Mouse (Mus musculus): ENCODE results near the gene Ubp1.

DNA sequence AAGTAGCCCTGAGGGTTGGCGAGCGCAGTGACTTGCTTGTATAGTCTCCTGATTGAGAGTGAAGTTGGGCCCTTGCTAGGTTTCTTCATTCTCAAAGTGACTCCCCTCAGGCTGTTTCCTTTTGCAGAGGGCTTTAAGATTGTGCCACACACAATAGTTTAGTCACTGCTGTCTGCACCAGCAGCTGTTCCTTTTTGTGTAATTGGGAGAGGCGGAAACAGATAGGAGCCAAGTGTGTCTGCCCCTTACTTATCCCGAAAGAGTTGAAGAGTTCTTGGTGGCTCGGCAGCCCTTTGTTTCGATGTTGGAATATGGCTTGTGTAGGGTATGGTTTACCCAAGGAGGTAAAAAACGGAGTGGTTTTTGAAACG, 1.4 kb downstream of the Ubp1 start:
- no peak for TF ChIP-seq CTCF (conservative IDR thresholded peaks at IDR 0.05; ENCODE audit: low read length)
- no peak for TF ChIP-seq POU5F1 (IDR thresholded peaks at IDR 0.05; ENCODE audit: borderline replicate concordance, low read length)
